Mouse (Mus musculus): Measurements from ENCODE around the gene Tnfrsf26.

Gene Tnfrsf26

DNA sequence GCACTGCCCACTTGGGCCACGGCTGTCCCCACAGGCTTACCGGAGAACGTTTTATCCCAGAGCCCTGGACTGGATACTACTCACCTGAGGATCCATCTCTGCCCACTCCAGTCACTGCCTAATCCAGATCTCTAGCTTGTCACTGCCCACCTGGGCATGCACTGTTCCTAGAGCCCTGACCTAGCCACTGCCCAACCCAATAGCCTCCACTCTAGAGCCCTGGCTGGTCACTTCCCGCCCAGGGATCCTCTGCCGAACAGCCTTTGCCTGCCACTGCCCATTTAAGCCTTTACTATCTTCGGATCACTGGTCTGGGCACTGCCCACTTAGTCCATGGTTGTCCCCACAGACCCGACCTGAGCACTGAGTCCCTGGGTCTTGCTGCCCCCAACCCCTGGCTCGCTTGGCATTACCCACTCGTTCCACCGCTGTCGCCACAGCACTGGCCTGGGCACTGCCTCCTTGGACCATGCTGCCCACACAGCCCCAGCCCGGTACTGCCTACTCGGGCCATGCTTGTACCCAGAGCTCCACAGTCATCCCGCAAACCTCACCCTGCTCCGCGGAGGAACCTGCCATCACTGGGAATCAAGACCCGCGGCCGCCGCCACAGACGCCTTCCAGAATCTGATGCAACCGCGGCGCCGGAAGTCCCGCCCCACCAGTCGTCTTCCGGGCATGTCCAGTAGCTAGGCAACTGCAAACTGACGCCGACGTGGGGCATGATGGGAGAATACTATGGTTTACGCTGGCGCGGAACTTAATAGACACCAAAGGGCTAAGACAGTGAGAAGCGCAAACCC, 28.9 kb downstream of the Tnfrsf26 start, which contains the start of gene Cars:
Cars (minus strand) TSS at position 663 of the 803 bp plus-strand sequence.
- peak; percentile 93 to 96 for DNase-seq

GRCm38 (mm10) chr7:143594865-143595264, 33.7 kb downstream of the Tnfrsf26 start:
- DNase-seq = no peak

DNA sequence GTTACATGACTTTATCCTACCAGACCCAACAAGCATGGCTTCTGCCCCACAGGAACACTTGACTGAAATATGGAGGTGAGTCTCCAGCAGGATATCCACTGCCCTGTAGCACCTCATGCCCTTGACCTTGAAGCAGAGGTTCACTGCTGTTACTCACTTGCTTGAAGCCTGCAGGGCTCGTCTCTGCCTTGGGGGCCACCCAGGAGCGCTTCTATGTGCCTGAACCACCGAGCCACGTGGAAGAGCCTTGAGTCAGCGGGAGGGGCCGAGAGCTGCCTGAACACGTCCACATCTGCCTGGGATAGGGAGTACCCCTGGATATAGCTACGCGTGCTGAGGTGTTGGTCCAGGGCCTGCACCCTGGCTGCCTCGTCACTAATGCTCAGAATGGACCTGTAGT, 36.3 kb downstream of the Tnfrsf26 start:
- no peak for DNase-seq

DNA sequence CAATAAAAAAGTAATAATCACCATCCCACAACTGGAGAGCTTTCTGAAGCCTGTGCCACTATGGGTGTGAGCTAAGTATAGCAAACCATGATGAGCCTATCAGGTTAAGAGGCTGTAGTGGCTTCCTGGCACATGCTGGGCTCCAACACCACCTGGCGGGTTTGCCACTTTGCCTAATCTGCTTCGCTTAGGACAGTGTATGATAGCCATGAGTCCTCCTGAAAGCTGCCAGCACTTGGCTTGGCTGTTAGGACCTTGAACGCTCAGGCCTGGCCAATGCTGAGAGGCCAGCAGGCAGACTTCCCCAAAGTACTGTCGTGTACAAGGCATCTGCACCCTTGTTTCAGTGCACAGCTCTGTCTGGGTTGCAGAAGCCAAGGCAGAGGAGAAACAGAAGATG, 40.5 kb downstream of the Tnfrsf26 start:
- no peak for DNase-seq

DNA sequence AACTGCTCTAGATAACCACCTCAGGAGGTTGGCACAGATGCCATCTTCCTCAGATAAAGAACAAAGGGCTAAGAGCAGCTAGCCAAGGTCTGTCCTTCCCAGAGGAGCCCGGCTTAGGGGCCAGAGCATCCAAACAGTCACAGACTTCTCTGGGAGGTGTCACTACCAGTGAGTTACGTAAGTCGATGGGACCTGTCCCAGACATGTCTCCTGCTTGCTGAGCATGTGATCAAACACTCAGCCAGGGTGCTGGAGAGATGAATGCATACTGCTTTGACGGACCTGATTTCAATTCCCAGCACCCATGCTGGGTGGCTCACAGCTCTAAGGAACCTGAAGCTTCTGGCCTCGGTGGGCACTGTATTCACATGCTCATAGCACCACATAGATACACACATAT, 40.9 kb downstream of the Tnfrsf26 start:
- DNase-seq = no peak

DNA sequence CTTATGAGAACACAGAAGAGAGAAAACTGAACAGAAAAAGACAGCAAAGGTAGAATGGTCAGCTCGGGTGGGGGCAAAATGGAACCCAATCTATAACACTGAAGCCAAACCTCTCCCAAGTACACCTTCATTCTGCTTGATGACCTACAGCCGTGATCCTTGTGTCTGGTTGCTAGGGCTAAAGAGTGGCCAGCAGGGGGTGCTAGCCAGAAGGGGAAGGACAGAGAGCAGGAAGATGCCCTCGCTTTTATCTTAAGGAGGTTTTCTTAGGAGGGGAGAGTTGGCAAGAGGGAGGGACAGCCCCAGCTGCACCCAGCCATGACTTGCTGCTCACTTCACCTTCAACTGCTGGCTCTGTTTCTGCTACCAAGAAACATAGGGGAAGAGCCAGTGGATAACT, 44.6 kb downstream of the Tnfrsf26 start:
- peak; percentile 65 to 70 for DNase-seq

DNA sequence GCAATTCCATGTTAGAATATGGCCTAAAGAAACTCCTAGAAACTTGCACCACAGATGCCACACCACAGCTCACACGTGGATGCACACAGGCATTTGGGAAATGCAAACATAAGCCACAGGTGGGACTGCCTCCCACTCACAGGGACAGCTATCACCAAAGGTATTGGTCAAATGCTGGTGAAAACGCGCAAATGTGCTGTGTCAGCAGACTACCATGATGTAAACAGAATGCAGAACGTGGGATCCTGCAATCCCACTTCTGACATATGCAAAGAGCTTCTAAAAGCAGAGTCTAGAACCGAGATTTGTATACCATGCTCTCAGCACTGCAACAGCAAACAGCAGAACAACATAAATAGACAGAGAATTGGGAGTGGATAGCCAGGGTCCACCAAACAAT, 45.5 kb downstream of the Tnfrsf26 start:
- no peak for DNase-seq

GRCm38 (mm10) chr7:143575751-143576150, 52.8 kb downstream of the Tnfrsf26 start:
- DNase-seq = no peak

GRCm38 (mm10) chr7:143565648-143566039, 62.9 kb downstream of the Tnfrsf26 start:
- no peak for DNase-seq

DNA sequence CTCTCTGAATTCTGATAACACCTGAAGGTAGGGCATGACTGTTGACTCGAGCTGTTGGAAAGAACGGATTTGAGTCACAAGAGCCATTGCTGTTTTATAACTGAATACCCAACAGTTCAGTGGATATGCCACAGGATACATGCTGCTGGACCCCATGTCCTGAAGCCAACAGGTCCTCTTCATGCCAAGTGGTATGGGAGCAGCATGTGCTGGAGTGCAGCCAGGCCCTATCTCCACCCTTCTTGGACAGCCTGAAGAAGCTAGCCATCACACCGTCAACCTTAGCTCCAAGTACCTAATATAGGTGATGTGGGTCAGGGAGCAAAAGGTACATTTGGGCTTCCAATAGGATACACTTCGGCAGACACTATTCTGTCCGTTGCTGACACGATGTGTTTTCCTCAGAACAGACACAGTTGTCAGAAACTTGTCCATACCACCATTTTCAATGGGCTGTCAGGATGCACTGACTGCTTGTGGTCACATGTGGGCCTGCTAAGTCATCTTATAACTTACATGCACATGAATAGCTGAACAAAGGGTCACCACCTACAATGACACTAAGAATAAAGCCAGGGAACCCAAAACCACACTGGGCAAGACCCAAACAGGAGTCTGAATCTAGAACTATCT, 63.4 kb downstream of the Tnfrsf26 start:
- DNase-seq = no peak

GRCm38 (mm10) chr7:143563787-143564186, 64.7 kb downstream of the Tnfrsf26 start:
- no peak for DNase-seq
